ENCODE assay signal across 15 mouse cellular contexts in the genomic region with DNA sequence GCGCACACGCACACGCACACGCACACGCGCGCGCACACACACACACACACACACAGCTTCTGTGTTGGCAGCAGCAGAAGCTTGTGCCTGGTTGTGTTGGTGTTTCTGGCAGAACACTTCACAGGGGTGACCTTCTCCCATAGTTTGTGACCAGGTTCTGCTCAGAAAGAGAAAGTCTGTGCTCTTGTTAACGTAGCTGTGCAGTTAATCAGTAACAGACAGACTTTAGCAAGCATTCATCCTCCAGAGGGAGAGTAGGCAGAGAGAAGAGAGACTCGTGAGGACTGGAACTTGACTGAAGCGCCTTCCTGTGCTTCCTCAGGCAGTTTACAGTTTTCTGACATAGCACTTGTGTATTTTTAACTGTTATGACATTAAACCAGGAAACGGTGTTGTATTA. TPM values are rescaled to one million over a fixed set of nuclear protein-coding genes. Genes with fewer than 3 reads are reported as not detected.
DNase-seq lines count a peak whose midpoint lies in the region; ATAC-seq and TF ChIP-seq lines count a peak whose summit lies in the region.
"Had no signal": no experiment of that assay in that cellular context is flagged by ENCODE, and none has a peak within 500 bp of the region (broad histone marks: within the 10 kb centered on the region; RNA-seq: fewer than 3 reads in every experiment).

No protein-coding gene starts in this region.

- ATAC-seq in lung, embryonic 14.5 days (ENCODE audit: insufficient read depth): peak; percentile 39; the same call in 1 of the 2 replicates
- ATAC-seq in intestine, embryonic 14.5 days (replicated peaks; ENCODE audit: low FRiP score, low TSS enrichment, low read depth): peak; percentile 40; the same call in 1 of the 2 replicates
- ATAC-seq in stomach, embryonic 15.5 days (ENCODE audit: insufficient read depth, low FRiP score, low read depth): peak; percentile 78; the same call in 1 of the 2 replicates
- ATAC-seq: forebrain, embryonic 16.5 days had no signal

- H3K9me3 ChIP-seq in lung, embryonic 14.5 days (ENCODE audit: low read depth, low read length): no peaks in the 10 kb centered on the region
- H3K9me3 ChIP-seq in intestine, embryonic 14.5 days (ENCODE audit: control insufficient read depth, low read length): no peaks in the 10 kb centered on the region
- H3K9me3 ChIP-seq in stomach, embryonic 15.5 days: no peaks in the 10 kb centered on the region
- H3K9me3 ChIP-seq in forebrain, embryonic 10.5 days: no peaks in the 10 kb centered on the region
- H3K9me3 ChIP-seq: limb, embryonic 13.5 days had no signal

- no peak overlapping the region for H3K27ac ChIP-seq in lung, embryonic 14.5 days (ENCODE audit: low read depth)
- H3K27ac ChIP-seq in intestine, embryonic 14.5 days (ENCODE audit: low read depth): no peak overlapping the region
- no peak overlapping the region for H3K27ac ChIP-seq in stomach, embryonic 15.5 days
- H3K27ac ChIP-seq in forebrain, embryonic 10.5 days: no peak overlapping the region
- H3K27ac ChIP-seq: hindbrain, embryonic 14.5 days; limb, embryonic 13.5 days had no signal

- TF ChIP-seq CTCF in lung, embryonic 14.5 days (IDR thresholded peaks at IDR 0.05; ENCODE audit: low read depth): no peak

- H3K4me2 ChIP-seq in lung, embryonic 14.5 days: no peak overlapping the region
- H3K4me2 ChIP-seq in intestine, embryonic 14.5 days (ENCODE audit: low read length): no peak overlapping the region
- no peak overlapping the region for H3K4me2 ChIP-seq in stomach, embryonic 15.5 days
- H3K4me2 ChIP-seq: hindbrain, embryonic 14.5 days; limb, embryonic 13.5 days had no signal

- H3K4me1 ChIP-seq in lung, embryonic 14.5 days (ENCODE audit: insufficient read depth): no peaks in the 10 kb centered on the region
- H3K4me1 ChIP-seq in intestine, embryonic 14.5 days (replicated peaks; ENCODE audit: control insufficient read depth, insufficient read depth, low read length): peaks cover 5% of the 10 kb centered on the region; the same call in 1 of the 2 replicates
- H3K4me1 ChIP-seq in stomach, embryonic 15.5 days: no peaks in the 10 kb centered on the region
- H3K4me1 ChIP-seq in forebrain, embryonic 10.5 days: peaks cover 7% of the 10 kb centered on the region; the same call in 1 of the 2 replicates

- DNase-seq in lung, embryonic 14.5 days: peak; percentile 17
- DNase-seq in lung, postnatal 10 days: no peak
- no peak for DNase-seq in intestine, embryonic 14.5 days (ENCODE audit: low spot score)
- DNase-seq in kidney, postnatal 10 days: peak; percentile 36
- no peak for DNase-seq in gastrocnemius, postnatal 36 days
- no peak for DNase-seq in forebrain, embryonic 10.5 days (ENCODE audit: extremely low spot score, low spot score)
- DNase-seq in adrenal gland, postnatal 14 days: no peak
- DNase-seq: adrenal gland, adult 8-10 months; cerebellum, postnatal 36 days; thymus, postnatal 25 days had no signal

- WGBS in lung, embryonic 14.5 days: 80% methylated on average over 12 of the region's 12 CpGs
- WGBS in intestine, embryonic 14.5 days: 66% methylated on average over 12 of the region's 12 CpGs
- WGBS in stomach, embryonic 15.5 days: 80% methylated on average over 12 of the region's 12 CpGs
- 85% methylated on average over 12 of the region's 12 CpGs for WGBS in forebrain, embryonic 10.5 days

- H3K36me3 ChIP-seq in lung, embryonic 14.5 days (ENCODE audit: insufficient read depth): no peaks in the 10 kb centered on the region
- no peaks in the 10 kb centered on the region for H3K36me3 ChIP-seq in intestine, embryonic 14.5 days (ENCODE audit: control insufficient read depth, insufficient read depth, low read length)
- no peaks in the 10 kb centered on the region for H3K36me3 ChIP-seq in stomach, embryonic 15.5 days
- no peaks in the 10 kb centered on the region for H3K36me3 ChIP-seq in forebrain, embryonic 10.5 days (replicated peaks)
- H3K36me3 ChIP-seq: limb, embryonic 13.5 days had no signal

- intact Hi-C loops in gastrocnemius, postnatal 36 days (cut with DNase I): no loop called here

- no peak overlapping the region for H3K4me3 ChIP-seq in lung, embryonic 14.5 days (ENCODE audit: low read depth, low read length)
- H3K4me3 ChIP-seq in intestine, embryonic 14.5 days (ENCODE audit: low read depth, low read length): no peak overlapping the region
- H3K4me3 ChIP-seq in stomach, embryonic 15.5 days (replicated peaks): no peak overlapping the region
- H3K4me3 ChIP-seq in forebrain, embryonic 10.5 days: no peak overlapping the region
- H3K4me3 ChIP-seq: limb, embryonic 13.5 days; myocyte had no signal

- no peak overlapping the region for H3K9ac ChIP-seq in lung, embryonic 14.5 days
- no peak overlapping the region for H3K9ac ChIP-seq in intestine, embryonic 14.5 days (ENCODE audit: low read length)
- H3K9ac ChIP-seq in stomach, embryonic 15.5 days: no peak overlapping the region
- H3K9ac ChIP-seq: hindbrain, embryonic 14.5 days; limb, embryonic 13.5 days had no signal

- no peaks in the 10 kb centered on the region for H3K27me3 ChIP-seq in lung, embryonic 14.5 days (ENCODE audit: insufficient read depth, low read length)
- no peaks in the 10 kb centered on the region for H3K27me3 ChIP-seq in intestine, embryonic 14.5 days (replicated peaks; ENCODE audit: control insufficient read depth, insufficient read depth, low read length)
- H3K27me3 ChIP-seq in stomach, embryonic 15.5 days (replicated peaks): no peaks in the 10 kb centered on the region
- no peaks in the 10 kb centered on the region for H3K27me3 ChIP-seq in forebrain, embryonic 10.5 days (ENCODE audit: poor library complexity, severe bottlenecking)
- H3K27me3 ChIP-seq: limb, embryonic 13.5 days had no signal

RNA-seq across cellular contexts. Expression of gene Myo6, which starts 45.3 kb away (rescaled TPM):
- 32.2 TPM in 2 replicates for polyA plus RNA-seq in lung, embryonic 14.5 days (2014; fragmentation: Nextera tagmentation; extraction: Ambion mirVana)
- polyA plus RNA-seq in intestine, embryonic 14.5 days (2014; fragmentation: Nextera tagmentation; extraction: Ambion mirVana): 63.8 and 71.0 TPM in 2 replicates
- polyA plus RNA-seq in stomach, embryonic 15.5 days (2015; fragmentation: Nextera tagmentation; extraction: Ambion mirVana): 36.9 and 44.0 TPM in 2 replicates
- total RNA-seq in gastrocnemius, postnatal 36 days (2021): 1 to 10 TPM; 6.4 to 8.3 TPM
- polyA plus RNA-seq in forebrain, embryonic 10.5 days (2016; fragmentation: Nextera tagmentation; extraction: Ambion mirVana): 7.2 and 7.7 TPM in 2 replicates
- total RNA-seq in adrenal gland, postnatal 14 days (2021): 30.8 and 31.0 TPM in 2 replicates

Comparison
In these comparisons a context has a peak if more than half of its experiments do, and no peak if none do; other contexts are left out.
1. DNase-seq: peak in lung, embryonic 14.5 days (single experiment) and kidney, postnatal 10 days (single experiment); none in lung, postnatal 10 days (single experiment), intestine, embryonic 14.5 days (single experiment), gastrocnemius, postnatal 36 days (0 of 2), forebrain, embryonic 10.5 days (single experiment) and adrenal gland, postnatal 14 days (single experiment).
2. Peak in every context shown above with its lines, with median percentiles within 50 percentile points of each other: ATAC-seq.